Mouse (Mus musculus): ENCODE data around the gene Parvb. TPM values are rescaled to one million over a fixed set of nuclear protein-coding genes. Genes with fewer than 3 reads are reported as not detected.

The Parvb gene
- total and polyA plus RNA-seq, 3 experiments: 4.8 to 58.0 TPM; not detected in 1

DNA sequence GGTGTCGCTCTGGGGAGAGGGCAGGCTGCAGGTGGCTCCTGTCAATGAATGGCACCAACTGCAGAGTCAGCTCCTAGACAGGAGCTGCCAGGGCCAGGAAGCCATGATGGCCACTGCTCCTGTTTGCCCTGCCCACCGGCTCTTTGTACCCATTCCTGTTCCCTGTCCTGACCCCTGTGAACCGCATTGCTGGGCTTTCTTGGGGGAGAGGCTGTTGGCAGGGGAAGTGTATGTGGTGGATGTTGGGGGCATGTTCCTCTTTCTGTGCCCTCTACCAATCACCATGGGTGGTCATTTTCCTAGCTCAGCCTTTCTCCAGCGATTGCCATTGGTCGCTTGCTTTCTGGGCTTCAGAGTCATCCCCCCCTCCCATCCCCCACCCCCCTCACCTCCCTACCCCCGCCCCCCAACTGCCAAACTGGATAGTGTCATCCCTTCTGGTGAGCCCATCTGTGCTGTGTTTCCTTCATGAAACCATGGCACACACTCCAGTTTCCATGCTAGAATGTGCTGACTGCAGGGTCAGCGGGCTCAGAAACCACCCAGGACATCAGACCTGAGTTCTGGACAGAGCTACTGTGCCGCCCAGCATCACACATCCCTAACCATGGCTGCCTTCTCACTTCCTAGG is 89.8 kb downstream of the Parvb start:
- TF ChIP-seq USF2 (IDR thresholded peaks at IDR 0.05; ENCODE audit: borderline replicate concordance in 1 of 2, insufficient read depth in 1 of 2, low read depth in 1 of 2, low read length in 2 of 2) (no peak), NELFE (IDR thresholded peaks at IDR 0.05; ENCODE audit: low read depth, low read length) (no peak), ZMIZ1 (IDR thresholded peaks at IDR 0.05; ENCODE audit: low read depth, low read length) (no peak), MEF2A (IDR thresholded peaks at IDR 0.05; ENCODE audit: extremely low read depth, insufficient replicate concordance, low read depth, low read length, poor library complexity, severe bottlenecking) (no peak), JUND (IDR thresholded peaks at IDR 0.05; ENCODE audit: low read depth, low read length) (no peak)
- peaks cover 0 to 5% of the 10 kb centered on the region in 2 experiments; a peak in 3 of 4 replicates for H3K36me3 ChIP-seq (ENCODE audit: control insufficient read depth in 1 of 2, insufficient read depth in 2 of 2, low read length in 2 of 2)
- no peak for DNase-seq (ENCODE audit: low read depth, low spot score)
- no peaks in the 10 kb centered on the region for H3K27me3 ChIP-seq (ENCODE audit: control insufficient read depth in 1 of 2, insufficient read depth in 2 of 2, low read length in 2 of 2)
- H3K9me3 ChIP-seq (replicated peaks; ENCODE audit: insufficient read depth, low read length): no peaks in the 10 kb centered on the region
- H3K4me1 ChIP-seq (ENCODE audit: control insufficient read depth in 1 of 2, insufficient read depth in 2 of 2, low read length in 2 of 2): peaks cover 2 to 14% of the 10 kb centered on the region in 2 experiments; a peak in 3 of 4 replicates
- H3K4me3 ChIP-seq (ENCODE audit: control insufficient read depth in 1 of 2, insufficient read depth in 1 of 2, low read depth in 2 of 2, low read length in 2 of 2): no peak overlapping the region
- H3K79me2 ChIP-seq (ENCODE audit: control insufficient read depth, insufficient read depth, low read length, poor library complexity): peaks cover 19% of the 10 kb centered on the region
- H3K9ac ChIP-seq (ENCODE audit: control insufficient read depth, low read depth, low read length, poor library complexity, severe bottlenecking): no peak overlapping the region
- no peak overlapping the region for H3K27ac ChIP-seq (ENCODE audit: control insufficient read depth, low read depth, low read length)

DNA sequence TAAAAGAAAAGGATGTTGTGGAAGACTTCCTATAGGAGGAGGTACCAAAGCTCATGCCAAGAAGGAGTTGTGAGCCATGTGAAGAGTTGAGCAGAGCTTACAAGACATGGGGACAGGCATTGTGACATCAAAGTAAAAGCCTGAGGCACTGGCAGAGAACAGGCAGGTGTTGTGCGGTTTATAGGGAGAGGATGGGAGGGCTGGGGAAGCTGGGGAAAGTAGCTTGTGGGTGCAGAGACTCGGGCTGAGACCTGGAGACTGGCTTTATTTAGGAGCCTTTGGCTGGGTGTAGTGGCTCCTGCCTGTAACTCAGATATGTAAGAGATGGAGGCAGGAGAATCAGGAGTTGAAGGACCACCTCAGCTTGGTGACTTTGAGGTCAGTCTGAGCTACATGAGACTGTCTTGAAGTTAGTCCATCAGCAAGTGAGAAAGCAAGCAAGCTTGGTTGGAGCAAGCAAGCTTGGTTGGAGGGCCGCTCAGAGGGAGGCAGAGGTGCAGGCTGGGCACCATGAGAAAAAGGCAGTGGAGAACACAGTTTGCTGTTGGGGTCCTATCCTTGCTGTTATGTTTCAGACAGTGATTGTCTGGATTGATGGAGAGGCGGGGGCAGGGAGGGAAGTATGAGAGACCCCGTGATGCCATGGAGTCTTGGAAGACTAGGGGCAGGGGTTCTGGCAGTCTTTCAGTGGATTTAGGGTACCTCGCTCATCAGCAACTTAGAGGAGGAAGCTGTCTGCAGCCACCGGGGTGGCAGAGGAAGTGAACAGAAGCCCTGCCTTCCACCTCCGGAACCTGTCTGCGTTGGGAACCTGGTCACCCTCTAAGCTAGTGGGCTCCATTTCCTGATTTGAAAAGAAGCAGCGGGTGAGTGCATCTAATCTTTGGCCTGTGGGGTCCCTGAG is 92.4 kb downstream of the Parvb start, which contains the start of gene Parvg:
Gene Parvg, plus strand, starts transcription at position 61 of the 904 bp plus-strand sequence.
- Histone ChIP-seq H3K36me3 (ENCODE audit: control insufficient read depth in 1 of 2, insufficient read depth in 2 of 2, low read length in 2 of 2) (peaks cover 4 to 5% of the 10 kb centered on the region in 2 experiments; a peak in 3 of 4 replicates), H3K9me3 (replicated peaks; ENCODE audit: insufficient read depth, low read length) (no peaks in the 10 kb centered on the region), H3K9ac (ENCODE audit: control insufficient read depth, low read depth, low read length, poor library complexity, severe bottlenecking) (peak within 1 kb of the TSS; percentile 87), H3K4me1 (ENCODE audit: control insufficient read depth in 1 of 2, insufficient read depth in 2 of 2, low read length in 2 of 2) (peaks cover 2 to 14% of the 10 kb centered on the region in 2 experiments; a peak in 3 of 4 replicates), H3K27ac (ENCODE audit: control insufficient read depth, low read depth, low read length) (peak within 1 kb of the TSS; percentile 70), H3K4me3 (ENCODE audit: control insufficient read depth in 1 of 2, insufficient read depth in 1 of 2, low read depth in 2 of 2, low read length in 2 of 2) (peak within 1 kb of the TSS; percentile 76 to 97), H3K27me3 (ENCODE audit: control insufficient read depth in 1 of 2, insufficient read depth in 2 of 2, low read length in 2 of 2) (no peaks in the 10 kb centered on the region), H3K79me2 (ENCODE audit: control insufficient read depth, insufficient read depth, low read length, poor library complexity) (peaks cover 20% of the 10 kb centered on the region)
- peak; percentile 82 for DNase-seq (ENCODE audit: low read depth, low spot score)
- TF ChIP-seq NELFE (IDR thresholded peaks at IDR 0.05; ENCODE audit: low read depth, low read length) (peak; percentile 39; the same call in 1 of the 2 replicates), HCFC1 (IDR thresholded peaks at IDR 0.05; ENCODE audit: low read depth, low read length) (peak; percentile 63; the same call in 1 of the 2 replicates), E2F4 (IDR thresholded peaks at IDR 0.05; ENCODE audit: borderline replicate concordance, low read depth, low read length) (no peak), SIN3A (IDR thresholded peaks at IDR 0.05; ENCODE audit: low read length) (peak; percentile 70; the same call in 1 of the 2 replicates), POLR2A (IDR thresholded peaks at IDR 0.05; ENCODE audit: control insufficient read depth in 1 of 2, insufficient read depth in 1 of 2, low read depth in 1 of 2, low read length in 2 of 2, poor library complexity in 1 of 2) (peak; percentile 8 to 71; a peak in 3 of 4 replicates), ZNF384 (IDR thresholded peaks at IDR 0.05; ENCODE audit: low read depth, low read length) (no peak), EP300 (IDR thresholded peaks at IDR 0.05; ENCODE audit: low read depth in 1 of 2, low read length in 2 of 2) (no peak), ZKSCAN1 (IDR thresholded peaks at IDR 0.05; ENCODE audit: low read depth, low read length) (no peak), ELF1 (IDR thresholded peaks at IDR 0.05; ENCODE audit: low read depth, low read length) (peak; percentile 70), TBP (IDR thresholded peaks at IDR 0.05; ENCODE audit: low read depth, low read length) (0 out of 2 replicates have a peak, but pooled peaks have one; percentile 48), POLR2AphosphoS2 (IDR thresholded peaks at IDR 0.05; ENCODE audit: low read length) (0 out of 2 replicates have a peak, but pooled peaks have one; percentile 31), RCOR1 (IDR thresholded peaks at IDR 0.05; ENCODE audit: low read depth, low read length) (no peak), USF1 (IDR thresholded peaks at IDR 0.05; ENCODE audit: low read depth, low read length) (no peak), CHD1 (IDR thresholded peaks at IDR 0.05; ENCODE audit: low read depth, low read length) (no peak)

Measured in MEL (cell line).